Mouse (Mus musculus) heart, postnatal 10 days (tissue): ENCODE results near the gene Jsrp1. TPM values are rescaled to one million over a fixed set of nuclear protein-coding genes. Genes with fewer than 3 reads are reported as not detected.
A peak's percentile ranks its signal among the peaks of the same experiment; 100 is the strongest.

Source experiments
- DNase-seq, 2 experiments: peaks; one replicate each; pipeline ENCODE4 v3.0.0; 2021
- intact Hi-C: fragments of 180-260 bp; cut with DNase I; formaldehyde crosslinking; loops from one replicate; pipeline ENCODE4 v1.15.1; 2025
- total RNA-seq, 2 experiments: library from RNA; stranded (reverse); gene quantifications; 2 replicates each; pipeline ENCODE4 v1.2.3; 2021

Gene Jsrp1
- total RNA-seq, 2 experiments from 2014 or later, result 0.74 TPM; not detected in 1

DNA sequence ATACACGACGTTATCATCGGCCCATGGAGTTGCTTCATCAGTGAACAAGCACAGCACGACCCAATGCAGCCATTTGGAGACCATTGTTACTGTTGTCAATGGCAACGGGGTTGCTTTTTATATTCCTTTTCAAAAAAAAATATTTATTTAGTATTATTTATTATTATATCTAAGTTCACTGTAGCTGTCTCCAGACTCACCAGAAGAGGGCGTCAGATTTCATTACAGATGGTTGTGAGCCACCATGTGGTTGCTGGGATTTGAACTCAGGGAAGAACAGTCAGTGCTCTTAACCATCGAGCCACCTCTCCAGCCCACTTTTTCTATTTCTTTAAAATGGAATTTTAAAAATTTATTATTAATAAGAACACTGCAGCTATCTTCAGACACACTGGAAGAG, 1.5 kb upstream of the Jsrp1 start:
- intact Hi-C loops, result no loop called here
- no peak for DNase-seq

DNA sequence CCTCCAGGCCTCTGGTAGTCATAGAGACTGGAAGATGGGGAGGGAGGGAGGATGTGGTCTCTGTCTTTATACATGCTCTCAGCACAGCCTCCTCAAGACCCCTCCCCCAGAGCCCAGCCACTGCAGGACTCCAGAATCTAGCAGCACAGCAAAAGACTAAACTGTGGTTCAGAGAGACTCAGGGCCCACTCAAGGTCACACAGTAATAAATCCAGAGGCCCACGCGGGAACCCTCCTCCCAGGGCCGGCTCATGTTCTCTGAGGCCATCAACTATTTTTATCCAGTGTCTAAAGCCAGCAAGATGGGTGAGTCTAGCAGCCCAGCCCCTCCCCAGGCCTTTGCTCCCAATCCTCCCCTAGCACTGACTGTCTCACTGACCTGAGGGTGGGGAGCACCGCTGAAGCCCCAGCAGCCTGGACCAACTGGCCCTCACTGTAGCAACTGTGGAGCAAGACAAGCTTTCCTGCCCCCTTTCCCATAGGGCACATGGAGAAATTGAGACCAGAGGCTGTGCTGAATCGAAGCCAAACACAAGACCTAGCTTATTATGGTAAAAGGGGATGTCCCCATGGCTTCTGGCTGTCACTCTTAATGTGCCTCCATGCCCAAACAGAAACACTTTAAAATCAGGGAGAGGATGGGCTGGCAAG, 782 bp downstream of the Jsrp1 start:
- intact Hi-C loops, result no loop called here
- DNase-seq, result no peak

GRCm38 (mm10) chr10:80810084-80810483, 3.2 kb downstream of the Jsrp1 start:
- no peak for DNase-seq
- intact Hi-C loops, result no loop called here

DNA sequence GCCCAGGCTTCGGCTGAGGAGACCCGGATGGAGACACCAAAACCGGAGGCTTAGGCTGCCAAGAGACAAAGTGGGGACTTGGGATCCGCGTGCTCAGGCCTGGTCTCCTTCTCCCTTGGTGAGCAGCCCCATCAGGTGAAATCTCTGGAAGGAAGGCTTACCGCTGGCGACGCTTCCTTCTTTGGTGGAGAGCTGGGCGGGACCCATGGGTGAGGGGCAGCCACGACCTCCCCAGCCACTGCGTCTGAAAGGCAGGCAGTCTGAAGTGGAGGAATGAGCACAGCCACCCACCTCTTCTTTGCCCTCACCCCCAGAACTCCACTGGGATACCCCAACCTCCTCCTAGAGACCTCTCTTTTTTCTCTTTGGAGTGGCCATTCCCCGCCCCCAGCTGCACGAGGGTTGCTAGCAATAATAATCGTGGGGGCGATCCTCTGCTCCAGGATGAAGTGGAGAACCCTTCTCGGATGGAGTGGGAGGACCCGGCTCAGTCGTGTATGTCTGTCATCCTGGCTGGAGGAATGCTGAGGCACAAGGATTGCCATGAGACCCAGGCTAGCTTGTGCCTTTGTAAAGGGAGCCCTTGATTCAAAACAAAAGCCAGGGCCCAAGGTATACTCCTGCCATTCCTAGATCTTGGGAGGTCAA, 4.2 kb downstream of the Jsrp1 start:
- no peak for DNase-seq
- intact Hi-C loops, result loop anchor here (5.0 kb wide), 3 partner anchors 62 to 188 kb away; no protein-coding TSS in a partner anchor

DNA sequence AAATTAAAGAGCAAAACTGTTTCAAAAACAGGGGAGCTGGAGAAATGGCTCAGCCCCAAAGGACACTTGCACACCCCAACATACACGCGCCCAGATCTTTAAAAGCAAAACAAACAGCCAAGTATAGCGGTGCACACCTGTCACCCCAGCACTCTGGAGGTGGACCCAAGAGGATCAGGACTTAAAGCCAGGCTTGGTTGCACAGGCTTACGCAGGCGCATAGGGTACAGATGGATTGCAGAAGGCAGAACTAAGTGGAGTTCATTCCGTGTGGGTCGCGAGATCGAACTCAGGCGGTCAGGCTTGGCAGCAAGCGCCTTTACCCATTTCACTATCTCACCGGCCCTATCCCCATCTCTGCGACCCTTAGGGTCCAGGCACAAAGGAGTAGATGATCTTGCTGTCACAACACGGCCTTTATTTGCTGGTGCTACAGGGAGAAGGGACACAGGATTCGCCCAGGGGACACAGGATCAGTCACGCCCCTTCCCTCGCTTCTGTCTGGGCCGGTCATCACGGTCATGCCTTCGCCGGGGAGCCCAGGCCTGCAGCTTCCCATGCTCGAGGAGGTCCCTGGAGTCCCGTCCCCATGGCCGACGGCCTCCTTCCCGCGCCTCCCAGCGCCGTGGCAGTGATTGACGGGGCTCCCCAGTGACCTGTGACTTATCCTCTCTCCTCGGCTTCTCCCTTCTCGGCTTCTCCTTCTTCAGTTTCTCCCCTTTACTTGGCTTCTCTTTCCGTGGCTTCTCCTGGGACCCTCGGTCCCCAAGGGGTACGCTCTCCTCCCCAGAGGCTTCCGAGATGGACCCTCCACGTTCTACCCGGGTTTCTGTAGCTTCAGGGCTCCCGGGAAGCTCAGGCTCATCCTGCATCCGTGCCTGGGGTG, 5.0 kb downstream of the Jsrp1 start:
- DNase-seq, result no peak
- intact Hi-C loops, result loop anchor here (5.0 kb wide), 3 partner anchors 61 to 189 kb away; no protein-coding TSS in a partner anchor

DNA sequence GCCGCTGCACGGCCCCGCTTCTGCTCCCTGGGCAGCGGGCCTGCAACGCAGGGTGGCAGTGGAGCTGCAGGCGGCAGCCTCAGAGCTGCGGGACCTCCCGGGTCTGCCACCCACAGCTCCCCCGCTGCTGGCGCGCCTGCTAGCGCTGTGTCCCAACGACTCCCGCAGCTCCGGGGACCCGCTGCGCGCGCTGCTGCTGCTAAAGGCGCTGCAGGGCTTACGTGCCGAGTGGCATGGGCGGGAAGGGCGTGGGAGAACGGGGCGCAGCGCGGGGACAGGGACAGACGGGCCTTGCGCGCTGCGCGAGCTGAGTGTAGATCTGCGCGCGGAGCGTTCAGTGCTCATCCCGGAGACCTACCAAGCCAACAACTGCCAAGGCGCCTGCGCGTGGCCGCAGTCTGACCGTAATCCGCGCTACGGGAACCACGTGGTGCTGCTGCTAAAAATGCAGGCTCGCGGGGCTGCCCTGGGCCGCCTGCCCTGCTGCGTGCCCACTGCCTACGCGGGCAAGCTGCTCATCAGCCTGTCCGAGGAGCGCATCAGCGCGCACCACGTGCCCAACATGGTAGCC, 6.2 kb downstream of the Jsrp1 start:
- DNase-seq, result peak; percentile 81 to 86
- intact Hi-C loops, result loop anchor here (5.0 kb wide), 3 partner anchors 60 to 190 kb away; no protein-coding TSS in a partner anchor

- intact Hi-C loops, result loop anchor here (5.0 kb wide), 3 partner anchors 59 to 191 kb away; no protein-coding TSS in a partner anchor
- no peak for DNase-seq
These were observed 6.8 kb downstream of the Jsrp1 start for GRCm38 (mm10) chr10:80806341-80807056.

GRCm38 (mm10) chr10:80805925-80806324, 7.4 kb downstream of the Jsrp1 start:
- DNase-seq, result peak; percentile 72 to 88
- intact Hi-C loops, result loop anchor here (5.0 kb wide), 3 partner anchors 59 to 191 kb away; no protein-coding TSS in a partner anchor

DNA sequence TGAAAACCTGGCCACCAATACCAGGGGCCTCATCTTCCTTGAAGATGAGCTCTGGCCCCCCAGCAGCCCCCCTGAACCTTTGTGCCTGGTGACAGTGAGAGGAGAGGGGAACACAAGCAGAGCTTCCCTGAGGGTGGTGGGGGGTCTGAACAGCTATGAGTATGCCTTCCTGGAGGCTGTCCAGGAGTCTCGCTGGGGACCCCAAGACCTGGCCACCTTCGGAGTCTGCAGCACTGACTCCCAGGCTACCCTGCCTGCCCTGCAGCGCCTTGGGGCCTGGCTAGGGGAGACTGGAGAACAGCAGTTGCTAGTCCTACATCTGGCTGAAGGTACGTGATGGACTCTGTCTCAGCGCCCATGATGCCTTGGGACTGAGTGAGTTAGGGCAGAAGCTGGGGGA, 8.0 kb downstream of the Jsrp1 start:
- no peak for DNase-seq
- intact Hi-C loops, result loop anchor here (5.0 kb wide), 3 partner anchors 58 to 192 kb away; no protein-coding TSS in a partner anchor

- DNase-seq, result no peak
- intact Hi-C loops, result loop anchor here (5.0 kb wide), 3 partner anchors 58 to 192 kb away; no protein-coding TSS in a partner anchor
These were observed 8.4 kb downstream of the Jsrp1 start, which contains the start of gene Amh for GRCm38 (mm10) chr10:80804916-80805315. Amh (plus strand) TSS chr10:80805243.

DNA sequence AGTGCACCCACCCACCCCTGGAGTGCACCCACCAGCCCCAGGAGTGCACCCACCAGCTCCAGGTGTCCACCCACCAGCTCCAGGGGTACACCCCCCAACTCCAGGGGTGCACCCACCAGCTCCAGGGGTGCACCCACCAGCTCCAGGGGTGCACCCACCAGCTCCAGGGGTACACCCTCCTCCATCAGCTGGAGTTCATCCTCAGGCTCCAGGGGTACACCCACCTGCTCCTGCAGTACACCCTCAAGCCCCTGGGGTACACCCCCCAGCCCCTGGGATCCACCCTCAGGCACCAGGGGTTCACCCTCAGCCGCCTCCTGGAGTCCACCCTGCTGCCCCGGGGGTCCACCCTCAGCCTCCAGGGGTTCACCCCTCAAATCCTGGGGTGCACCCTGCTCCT, 9.0 kb downstream of the Jsrp1 start:
- no peak for DNase-seq
- intact Hi-C loops, result no loop called here

GRCm38 (mm10) chr10:80802996-80803395, 10.3 kb downstream of the Jsrp1 start:
- intact Hi-C loops, result no loop called here
- no peak for DNase-seq

DNA sequence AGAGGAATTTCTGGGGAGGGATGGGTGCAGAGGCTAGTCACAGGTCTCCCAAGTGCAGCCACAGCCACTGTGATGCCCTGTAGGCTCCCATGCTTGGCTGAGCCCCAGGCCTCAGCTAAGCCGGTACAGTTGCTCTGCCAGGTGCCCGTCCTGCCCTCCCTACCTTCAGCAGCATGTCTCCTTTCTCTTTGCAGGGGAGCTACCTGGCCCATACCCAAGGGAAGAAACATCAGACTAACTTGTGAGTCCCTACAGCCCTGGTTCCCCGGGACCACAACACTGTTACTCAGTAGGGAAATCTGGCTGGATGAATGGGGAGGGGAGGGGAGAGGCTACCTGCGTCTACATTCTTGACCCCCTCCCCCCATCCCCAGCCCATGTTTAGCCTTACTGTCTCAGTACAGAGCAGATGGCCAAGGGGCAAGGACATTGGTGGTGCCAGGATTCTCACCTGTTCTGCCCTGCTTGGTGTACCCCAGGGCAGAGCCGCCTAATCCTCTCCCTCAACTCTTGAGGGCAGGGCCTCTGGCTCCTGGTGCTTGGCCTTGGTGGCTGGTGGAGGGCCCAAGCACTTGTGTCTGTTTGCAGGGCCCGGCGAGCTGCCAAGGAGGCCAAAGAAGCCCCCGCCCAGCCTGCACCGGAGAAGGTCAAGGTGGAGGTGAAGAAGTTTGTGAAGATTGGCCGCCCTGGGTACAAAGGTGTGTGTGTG, 10.9 kb downstream of the Jsrp1 start:
- intact Hi-C loops, result no loop called here

GRCm38 (mm10) chr10:80799070-80799566, 14.2 kb downstream of the Jsrp1 start:
- no peak for DNase-seq
- intact Hi-C loops, result loop anchor here (5.0 kb wide), 1 partner anchor 378 kb away; the partner anchor contains the start of gene Eef2

More for the DNA sequence above, 10.9 kb downstream of the Jsrp1 start:
- no peak for DNase-seq

- intact Hi-C loops, result loop anchor here (5.0 kb wide), 1 partner anchor 379 kb away; the partner anchor contains the start of gene Eef2
- DNase-seq, result peak; percentile 96 to 97
These were observed 14.9 kb downstream of the Jsrp1 start, which contains the start of the genes Sf3a2 and Plekhj1 for GRCm38 (mm10) chr10:80798150-80799006. Sf3a2 (plus strand) TSS chr10:80798198. Plekhj1 (minus strand) TSS chr10:80798626.

DNA sequence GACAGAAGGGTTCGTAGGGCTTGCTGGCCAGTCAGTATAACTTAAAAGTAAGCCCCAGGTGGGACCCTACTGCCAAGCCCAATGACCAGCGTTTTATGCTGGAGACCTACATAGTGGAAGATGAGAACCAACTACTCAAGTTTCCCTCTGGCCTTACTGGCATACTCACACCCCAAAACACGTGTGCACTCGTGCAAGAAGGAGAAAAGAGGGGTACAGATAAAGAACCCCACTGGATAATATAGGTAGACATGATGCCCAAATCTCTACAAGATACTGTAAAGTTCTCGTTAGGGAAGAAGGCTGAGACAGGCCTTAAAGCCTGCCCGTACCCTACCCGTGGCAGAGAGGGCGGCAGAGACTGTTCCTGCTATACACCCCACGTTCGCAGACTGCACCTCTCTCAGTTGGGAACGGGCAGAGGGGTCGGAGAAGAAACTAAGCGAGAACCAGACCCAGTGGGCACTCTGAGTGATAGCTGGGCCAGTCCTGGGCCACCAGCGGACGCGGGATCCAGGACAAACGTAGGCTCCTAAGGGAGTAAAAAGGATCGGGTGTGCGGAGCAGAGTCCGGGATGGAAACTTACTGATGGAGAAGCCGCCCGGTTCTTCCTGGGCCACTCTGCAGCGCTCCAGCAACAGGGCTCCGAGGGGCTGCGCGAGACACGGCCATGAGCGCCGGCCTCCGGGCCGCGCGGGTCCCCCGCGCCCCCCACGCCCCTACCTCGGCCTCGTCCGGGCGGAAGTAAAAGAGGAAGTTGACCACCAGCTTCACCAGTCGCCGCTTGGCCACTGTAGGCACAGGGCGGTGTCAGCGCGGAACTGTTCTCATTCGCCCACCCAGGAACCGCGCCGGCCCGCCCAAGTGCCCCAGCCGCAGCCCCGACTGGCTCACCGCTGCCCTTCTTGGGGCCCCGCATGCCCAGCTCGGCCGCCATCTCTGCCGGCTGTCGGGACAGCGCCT, 15.8 kb downstream of the Jsrp1 start:
- intact Hi-C loops, result loop anchor here (5.0 kb wide), 1 partner anchor 380 kb away; the partner anchor contains the start of gene Eef2
- DNase-seq, result no peak
